Mouse (Mus musculus) lung, adult 2 months (tissue): ENCODE measurements at regions not wholly inside any gene's neighbourhood (a gene's known extent, or its start where the extent isn't known, plus 50 kb on each side); places are given as distances from the start of the nearest gene placed in this dataset.

Experiments used
- CTCF ChIP-seq: fragments of 200-500 bp; IDR thresholded peaks from 2 replicates; pipeline ENCODE4 v1.5.1; 2011; ENCODE audit warnings: mild to moderate bottlenecking, low read length, control low read depth; ENCODE audit not compliant: insufficient read depth
- POLR2A ChIP-seq: fragments of 200-500 bp; IDR thresholded peaks from 2 replicates; pipeline ENCODE4 v1.6.1; 2011; ENCODE audit warnings: low read depth, mild to moderate bottlenecking, control low read depth, low read length, borderline replicate concordance; ENCODE audit errors: extremely low read depth

GRCm38 (mm10) chr10:111103512-111103911 lies 61.0 kb upstream of the Osbpl8 start:
- TF ChIP-seq POLR2A (no peak), CTCF (no peak)
